Mouse (Mus musculus): Measurements from ENCODE around the gene Zkscan6.

Gene Zkscan6

DNA sequence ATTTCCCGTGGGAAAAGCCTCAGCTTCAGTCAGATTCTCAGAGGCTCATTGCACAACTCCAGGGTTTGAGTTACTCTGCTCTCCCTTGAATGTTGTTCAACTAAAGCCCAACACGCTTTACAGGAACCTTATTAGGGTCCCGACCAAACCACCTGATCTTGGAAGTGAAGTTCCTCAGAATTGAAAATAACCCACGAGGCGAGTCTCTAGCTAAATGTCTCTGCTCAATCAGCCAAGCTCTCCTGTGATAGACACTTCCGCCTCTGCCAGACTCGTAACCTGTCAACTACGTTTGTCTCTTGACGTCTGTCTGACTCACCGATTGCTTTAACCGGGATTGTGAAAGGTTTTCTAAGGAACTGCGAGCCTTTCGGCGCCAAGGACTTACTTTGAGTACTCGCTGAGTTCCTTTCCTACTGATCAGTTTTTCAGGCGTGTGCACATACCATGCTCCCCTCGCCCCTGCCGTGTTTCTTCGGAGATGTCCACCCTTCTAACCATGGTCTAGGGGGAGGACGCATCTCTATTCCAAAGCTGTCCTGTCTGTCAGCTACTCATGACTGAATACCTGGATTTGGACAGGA is 562 bp upstream of the Zkscan6 start:
- in situ Hi-C loops (cut with MboI, MseI) = loop anchor here (25.0 kb wide), 3 partner anchors 819 to 1281 kb away; partner anchors contain the start of genes Elac2 (in 1 of the 2), Myh3 (in 1 of the 2) and Tmem220 (in 1 of the 2)

DNA sequence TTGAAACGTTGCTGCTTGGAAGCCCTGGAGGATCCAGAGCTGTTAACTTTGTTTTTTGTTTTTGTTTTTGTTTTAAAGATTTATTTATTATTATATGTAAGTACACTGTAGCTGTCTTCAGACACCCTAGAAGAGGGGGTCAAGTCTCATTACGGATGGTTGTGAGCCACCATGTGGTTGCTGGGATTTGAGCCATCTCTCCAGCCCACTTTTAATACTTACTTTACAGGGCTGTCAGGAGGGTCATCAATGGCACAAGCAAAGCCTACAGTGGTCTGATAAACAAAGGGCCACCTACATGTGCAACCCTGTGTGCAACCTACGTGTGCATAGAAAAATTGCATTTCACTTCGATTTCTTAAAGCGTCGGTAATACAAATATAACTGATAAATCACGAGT is 626 bp downstream of the Zkscan6 start:
- in situ Hi-C loops (cut with MboI, MseI) = loop anchor here (25.0 kb wide), 3 partner anchors 820 to 1280 kb away; partner anchors contain the start of genes Elac2 (in 1 of the 2), Myh3 (in 1 of the 2) and Tmem220 (in 1 of the 2)

DNA sequence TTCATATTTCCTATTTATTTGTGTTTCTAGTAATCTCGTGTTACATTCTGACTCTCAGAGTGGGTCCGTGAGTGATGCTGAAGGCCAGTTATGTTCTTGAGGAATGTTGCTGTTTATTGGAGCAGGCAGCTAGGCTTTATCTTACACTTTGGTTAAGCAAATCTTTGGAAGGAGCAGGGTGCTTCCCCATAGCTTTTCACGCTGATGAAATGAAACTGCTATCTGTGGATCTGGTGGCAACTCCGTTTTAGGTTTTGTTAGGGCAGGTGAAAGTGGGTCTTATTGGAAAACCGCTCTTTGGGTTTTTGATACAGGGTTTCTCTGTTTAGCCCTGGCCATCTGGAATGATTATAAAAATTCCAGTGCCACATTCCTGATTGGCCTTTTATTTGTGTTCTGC is 5.1 kb downstream of the Zkscan6 start:
- in situ Hi-C loops (cut with MboI, MseI) = loop anchor here (25.0 kb wide), 3 partner anchors 825 to 1275 kb away; partner anchors contain the start of genes Elac2 (in 1 of the 2), Myh3 (in 1 of the 2) and Tmem220 (in 1 of the 2)

DNA sequence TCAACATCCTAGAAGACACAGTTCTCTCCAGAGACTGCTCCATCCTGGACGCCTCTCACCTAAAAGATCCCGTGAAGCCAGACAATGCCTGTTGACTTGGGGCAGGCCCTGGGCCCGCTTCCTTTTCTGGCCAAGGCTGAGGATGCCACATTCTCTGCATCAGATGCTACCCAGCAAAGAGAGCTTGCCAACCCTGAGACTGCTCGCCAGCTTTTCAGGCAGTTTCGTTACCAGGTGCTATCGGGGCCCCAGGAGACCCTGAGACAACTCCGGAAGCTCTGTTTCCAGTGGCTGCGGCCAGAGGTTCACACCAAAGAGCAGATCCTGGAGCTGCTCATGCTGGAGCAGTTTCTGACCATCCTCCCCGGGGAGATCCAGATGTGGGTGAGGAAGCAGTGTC is 7.4 kb downstream of the Zkscan6 start:
- in situ Hi-C loops (cut with MboI, MseI) = loop anchor here (25.0 kb wide), 3 partner anchors 827 to 1273 kb away; partner anchors contain the start of genes Elac2 (in 1 of the 2), Myh3 (in 1 of the 2) and Tmem220 (in 1 of the 2)

DNA sequence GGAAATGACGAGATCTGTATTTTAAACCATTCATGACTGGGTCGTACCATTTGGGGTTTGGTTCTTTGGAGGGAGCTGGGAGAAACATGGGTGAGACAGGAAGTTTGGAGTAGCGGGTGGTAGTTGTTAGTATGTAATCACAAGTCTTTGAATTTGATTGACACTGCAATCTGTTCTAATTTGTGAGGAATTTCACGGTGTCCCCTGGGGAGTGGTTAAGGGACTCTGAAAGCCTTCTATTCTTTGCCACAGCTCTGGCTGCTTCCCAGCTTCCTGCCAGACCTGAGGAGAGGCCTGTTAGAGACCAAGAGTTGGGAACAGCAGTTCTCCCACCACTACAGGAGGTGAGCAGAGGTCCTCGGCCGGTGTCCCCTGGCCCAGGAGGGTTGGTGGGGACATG is 9.3 kb downstream of the Zkscan6 start:
- in situ Hi-C loops (cut with MboI, MseI) = loop anchor here (5.0 to 25.0 kb wide), 4 partner anchors 74 to 1271 kb away; partner anchors contain the start of genes Elac2 (in 1 of the 2), Myh3 (in 1 of the 2) and Tmem220 (in 1 of the 2)

DNA sequence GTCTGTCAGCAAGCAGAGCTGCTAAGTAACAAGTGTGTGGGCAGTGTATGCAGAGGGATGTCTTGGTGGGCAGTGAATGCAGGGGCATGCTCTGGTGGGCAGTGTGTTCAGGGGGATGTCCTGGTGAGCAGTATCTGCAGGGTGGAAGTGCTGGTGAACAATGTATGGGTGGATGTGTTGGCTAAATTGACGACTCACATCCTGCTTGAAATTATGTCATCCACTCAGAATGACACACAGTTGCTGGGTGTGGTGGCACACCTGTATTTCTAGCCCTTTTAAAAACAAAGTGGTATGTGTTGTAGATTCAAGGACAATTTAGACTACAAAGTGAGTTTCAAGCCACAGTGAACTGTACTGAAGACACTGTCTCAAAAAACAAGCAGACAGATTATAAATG is 11.2 kb downstream of the Zkscan6 start:
- in situ Hi-C loops (cut with MboI, MseI) = loop anchor here (5.0 to 25.0 kb wide), 4 partner anchors 76 to 1269 kb away; partner anchors contain the start of genes Elac2 (in 1 of the 2), Myh3 (in 1 of the 2) and Tmem220 (in 1 of the 2)

DNA sequence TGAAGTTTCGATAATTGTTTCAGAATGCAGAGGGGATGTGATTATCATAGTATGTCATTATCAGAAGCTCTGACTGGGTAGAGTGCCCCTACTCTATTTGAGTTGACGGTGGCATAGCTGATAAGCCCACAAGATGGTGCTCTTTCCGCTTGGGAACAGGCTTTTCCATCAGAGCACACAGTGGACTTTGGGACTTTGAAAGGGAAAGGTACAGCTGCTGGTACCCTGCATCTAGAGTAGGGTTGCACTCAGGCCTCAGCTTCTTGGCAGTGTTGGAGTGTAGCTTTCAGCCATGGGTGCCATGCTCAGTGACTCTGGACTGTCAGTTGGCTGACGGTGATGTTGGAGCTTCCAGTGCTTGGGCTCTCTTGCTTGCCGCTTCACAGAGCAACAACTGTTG is 13.3 kb downstream of the Zkscan6 start:
- in situ Hi-C loops (cut with MboI, MseI) = loop anchor here (25.0 kb wide), 3 partner anchors 833 to 1267 kb away; partner anchors contain the start of genes Elac2 (in 1 of the 2), Myh3 (in 1 of the 2) and Tmem220 (in 1 of the 2)

DNA sequence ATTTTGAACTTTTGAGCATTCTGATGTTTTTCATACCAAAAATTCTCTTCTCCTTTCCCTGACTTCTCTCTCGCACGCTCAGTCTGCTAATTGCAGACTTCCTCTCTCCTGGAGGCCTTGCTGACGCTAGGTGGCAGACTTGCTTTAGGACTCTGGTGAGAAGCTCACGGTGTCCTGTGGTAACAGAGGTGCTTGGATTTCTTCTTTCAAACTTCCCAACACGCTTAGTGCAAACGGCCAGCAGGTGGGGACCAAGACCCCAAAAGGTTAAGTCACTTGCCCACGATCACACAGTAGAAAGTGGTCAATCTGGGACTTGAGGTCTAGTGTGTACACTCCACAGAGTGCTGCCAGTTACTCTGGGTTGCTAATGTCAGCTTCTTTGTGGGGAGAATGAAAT is 13.9 kb downstream of the Zkscan6 start:
- in situ Hi-C loops (cut with MboI, MseI) = loop anchor here (25.0 kb wide), 3 partner anchors 834 to 1266 kb away; partner anchors contain the start of genes Elac2 (in 1 of the 2), Myh3 (in 1 of the 2) and Tmem220 (in 1 of the 2)

DNA sequence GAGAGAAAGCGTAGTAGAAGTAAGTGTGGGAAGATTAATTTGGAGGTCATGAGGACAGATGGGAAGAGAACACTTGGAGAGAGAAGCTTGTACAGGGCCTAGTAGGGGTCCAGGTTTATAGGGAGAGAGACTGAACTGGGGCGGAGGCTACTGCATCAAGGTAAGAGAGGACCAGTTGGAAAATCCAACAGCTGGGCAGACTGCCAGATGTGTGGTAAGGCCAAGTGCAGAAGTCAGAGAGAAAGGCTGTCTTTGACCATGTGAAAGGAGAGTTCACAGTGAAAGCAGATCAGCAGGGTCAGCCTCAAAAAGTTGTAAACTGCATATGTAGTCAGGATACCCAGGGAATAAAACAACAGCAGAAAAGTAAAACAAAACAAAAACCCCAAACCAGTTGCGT is 17.6 kb downstream of the Zkscan6 start:
- in situ Hi-C loops (cut with MboI, MseI) = loop anchor here (25.0 kb wide), 3 partner anchors 837 to 1263 kb away; partner anchors contain the start of genes Elac2 (in 1 of the 2), Myh3 (in 1 of the 2) and Tmem220 (in 1 of the 2)

DNA sequence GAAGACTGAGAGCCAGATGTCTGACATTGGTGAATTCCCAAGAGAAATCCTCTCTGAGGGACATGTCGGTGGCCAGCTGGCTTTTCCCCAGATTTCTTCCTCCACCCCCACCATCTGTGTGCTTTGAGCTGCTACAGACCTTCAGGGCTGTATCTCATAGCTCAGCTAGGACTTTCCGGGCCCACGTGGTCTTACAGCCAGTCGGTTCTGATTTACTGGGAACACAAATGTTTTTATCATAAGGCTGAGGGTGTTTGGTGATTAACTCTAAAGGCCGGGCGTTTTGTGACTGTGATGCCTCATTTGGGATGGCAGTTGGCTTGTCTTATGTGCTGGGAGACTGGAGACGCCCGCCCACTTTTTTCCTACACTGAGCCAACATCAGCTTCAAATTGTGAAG is 32.0 kb downstream of the Zkscan6 start:
- in situ Hi-C loops (cut with MboI, MseI) = loop anchor here in 1 of 2 experiments (10.0 kb wide), 1 partner anchor 1056 kb away; no protein-coding TSS in a partner anchor

DNA sequence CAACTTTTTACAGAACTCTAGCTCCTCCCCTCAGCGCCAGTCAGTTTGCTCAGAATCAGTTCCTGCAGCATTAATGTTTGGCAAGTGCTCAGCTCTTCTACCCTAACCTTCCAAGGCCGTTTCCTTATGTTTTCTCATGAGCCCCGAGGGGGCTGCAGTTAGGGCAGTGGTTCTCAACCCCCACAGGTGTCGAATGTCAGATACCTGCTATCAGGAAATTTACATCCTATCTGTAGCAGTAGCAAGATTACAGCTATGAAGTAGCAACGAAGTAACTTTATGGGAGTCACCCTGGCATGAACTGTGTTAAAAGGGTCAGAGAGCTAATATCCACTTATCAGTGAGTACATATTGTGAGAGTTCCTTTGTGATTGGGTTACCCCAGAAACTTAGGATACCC is 39.5 kb downstream of the Zkscan6 start:
- in situ Hi-C loops (cut with MboI, MseI) = no loop called here

DNA sequence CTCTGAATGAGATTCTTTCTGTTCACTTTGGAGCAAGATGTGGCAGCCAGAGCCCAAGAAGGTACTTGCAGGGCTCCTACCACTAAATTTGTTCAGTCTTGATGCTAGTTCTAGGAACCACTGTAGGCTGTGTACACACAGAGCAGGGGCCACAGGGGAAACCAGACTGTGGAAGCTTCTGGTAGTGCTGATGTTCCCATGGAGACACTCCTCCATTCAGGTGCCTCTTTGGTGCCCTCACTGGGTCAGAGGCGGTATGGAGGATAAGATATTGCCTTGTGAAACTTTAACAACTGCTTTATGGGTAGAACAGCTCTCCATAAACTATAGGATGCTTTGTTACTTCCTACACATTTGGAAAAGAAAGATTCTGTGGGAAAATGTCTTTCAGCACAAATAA is 45.1 kb downstream of the Zkscan6 start:
- in situ Hi-C loops (cut with MboI, MseI) = loop anchor here in 1 of 2 experiments (10.0 kb wide), 1 partner anchor 367 kb away; no protein-coding TSS in a partner anchor

DNA sequence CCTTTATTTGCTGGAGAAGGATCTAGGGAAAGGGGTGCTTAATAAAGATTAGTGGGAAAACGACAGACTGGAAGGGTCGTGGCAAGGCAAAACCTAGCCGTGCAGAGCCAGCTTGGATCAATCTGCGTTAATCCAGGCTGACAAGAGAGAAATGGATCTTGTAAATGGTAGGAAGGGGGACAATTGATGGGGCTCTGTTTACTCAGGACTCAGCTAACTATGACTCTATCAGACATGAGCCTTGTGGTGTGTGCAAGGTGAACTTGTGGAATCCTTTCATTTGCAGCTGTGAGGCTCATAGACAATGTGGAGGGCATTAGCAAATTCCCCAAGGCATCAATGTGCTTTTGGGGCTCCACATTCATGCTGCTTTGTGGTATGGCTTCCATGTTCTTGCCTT is 54.5 kb downstream of the Zkscan6 start:
- in situ Hi-C loops (cut with MboI, MseI) = loop anchor here in 1 of 2 experiments (10.0 kb wide), 1 partner anchor 847 kb away; no protein-coding TSS in a partner anchor

DNA sequence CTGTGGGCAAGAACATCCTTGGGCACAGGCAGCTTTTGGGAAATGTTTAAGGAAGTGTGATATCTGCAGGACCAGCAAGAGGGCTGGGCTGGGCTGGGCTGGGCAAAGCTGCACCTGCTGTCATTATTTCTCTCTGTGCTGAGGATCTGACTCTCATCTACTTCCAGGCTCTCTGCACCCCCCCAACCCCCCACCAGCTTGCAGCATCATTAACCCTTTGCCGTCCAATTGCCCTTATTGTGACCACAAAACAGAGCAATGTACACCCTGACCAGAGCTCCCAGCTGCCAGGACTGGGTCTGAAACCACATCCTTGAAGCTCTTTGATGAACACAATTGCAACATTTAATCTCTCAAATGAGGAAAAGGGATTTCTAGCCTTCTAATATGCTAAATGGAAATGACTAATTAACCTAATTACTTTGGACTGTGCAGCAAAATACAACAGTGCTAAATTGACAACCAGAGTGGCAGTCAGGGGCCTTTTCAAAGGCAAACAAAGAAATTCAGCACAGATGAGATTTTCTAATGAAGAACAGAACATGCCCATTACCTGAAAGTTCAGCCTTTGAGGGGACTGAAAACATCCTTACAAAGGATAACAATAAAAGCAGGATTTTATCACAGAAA is 70.3 kb downstream of the Zkscan6 start:
- in situ Hi-C loops (cut with MboI, MseI) = no loop called here
